Mouse (Mus musculus) Patski (cell line): ENCODE measurements around the gene Eif4enif1. TPM values are rescaled to one million over a fixed set of nuclear protein-coding genes. Genes with fewer than 3 reads are reported as not detected.
"Not testable (repeated sequence)": the region's sequence is repeated elsewhere in the genome, so short reads cannot be mapped to it uniquely, and the experiment has no call there.

Source experiments
- ATAC-seq: fragments of 100-300 bp; one replicate; pipeline ENCODE4 v1.8.0; 2021
- CTCF ChIA-PET: fragments of 350-600 bp; sonication (Branson Sonifier 250); formaldehyde crosslinking; loops from one replicate; lab custom pipeline; 2022; ENCODE audit warnings: inconsistent platforms; lab: Charles Lee
- POLR2A ChIA-PET: fragments of 350-600 bp; sonication (Branson Sonifier 250); formaldehyde crosslinking; loops from one replicate; lab custom pipeline; 2022; ENCODE audit warnings: antibody characterized with exemption, inconsistent platforms; lab: Charles Lee
- DNase-seq: peaks from one replicate; pipeline ENCODE4 v3.0.0-alpha.2; 2011; ENCODE audit warnings: low read depth, low spot score
- H3K27me3 ChIP-seq: fragments of 371-371 bp; one replicate; pipeline ENCODE4 v1.5.1; 2021
- in situ Hi-C: fragments of 300-500 bp; cut with MboI; formaldehyde crosslinking; loops from 3 replicates; pipeline ENCODE4 v1.11.1; 2018; ENCODE audit warnings: low pct_unique_long_range_greater_than_20kb, mixed read lengths
- polyA plus RNA-seq: library from polyadenylated mRNA; unstranded; gene quantifications from one replicate; pipeline ENCODE4 v1.2.3, GENCODE M21; 2021

The Eif4enif1 gene
- polyA plus RNA-seq, 1 experiment from 2014 or later, result 69.8 TPM

DNA sequence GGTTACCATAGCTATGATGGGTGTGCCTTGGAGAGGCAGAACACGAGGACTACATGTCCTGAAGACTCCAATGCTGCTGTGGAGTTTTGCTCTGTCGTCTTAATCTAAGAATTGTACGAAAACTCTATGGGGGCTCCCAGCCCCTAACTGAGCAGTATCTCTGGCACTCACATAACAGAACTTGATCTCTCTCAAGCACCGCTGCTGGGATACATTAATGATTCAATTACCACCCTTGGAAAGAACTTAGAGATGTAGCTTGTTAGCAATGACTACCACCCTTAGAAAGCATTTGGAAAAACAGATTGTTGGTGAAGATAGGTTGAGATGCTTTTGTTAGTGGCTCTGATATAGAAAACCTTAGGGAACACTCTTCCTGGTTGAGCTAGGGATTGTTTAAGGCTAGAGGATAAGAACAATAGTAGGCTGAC lies 34.6 kb upstream of the Eif4enif1 start:
- in situ Hi-C loops, H3K27me3 ChIP-seq, DNase-seq: not testable (repeated sequence)
- CTCF ChIA-PET, result interaction anchor here (15.6 to 33.7 kb wide), 4 partner anchors 4 to 26 kb away, joined by 999 to 2208 read pairs (median 1314); partner anchors contain the start of gene Sfi1
- ATAC-seq, result peak; percentile 9
- POLR2A ChIA-PET, result interaction anchor here (0.6 to 24.2 kb wide), 8 partner anchors 7 to 43 kb away, joined by 3 to 411 read pairs (median 14); partner anchors contain the start of gene Sfi1

DNA sequence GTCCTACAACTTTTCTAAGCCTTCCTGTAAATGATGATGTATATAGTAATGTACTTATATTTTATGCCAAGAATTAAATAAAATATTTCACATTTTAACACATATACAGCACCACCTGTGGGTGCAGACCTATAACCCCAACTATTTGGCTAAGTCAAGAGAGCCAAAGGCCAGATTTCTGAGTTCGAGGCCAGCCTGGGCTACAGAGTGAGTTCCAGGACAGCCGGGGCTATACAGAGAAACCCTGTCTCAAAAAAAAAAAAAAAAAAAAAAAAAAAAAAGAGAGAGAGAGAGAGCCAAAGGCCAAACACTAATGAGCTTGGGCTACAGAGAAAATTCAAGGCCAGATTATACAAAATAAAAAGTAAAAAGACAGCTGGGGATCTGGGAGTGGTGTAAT lies 33.1 kb upstream of the Eif4enif1 start:
- H3K27me3 ChIP-seq, in situ Hi-C loops, ATAC-seq, DNase-seq: not testable (repeated sequence)
- POLR2A ChIA-PET, result interaction anchor here (0.6 to 24.2 kb wide), 5 partner anchors 5 to 31 kb away, joined by 4 to 411 read pairs (median 207); partner anchors contain the start of gene Sfi1
- CTCF ChIA-PET, result interaction anchor here (0.7 to 33.7 kb wide), 5 partner anchors 3 to 80 kb away, joined by 3 to 2208 read pairs (median 999); partner anchors contain the start of gene Sfi1

DNA sequence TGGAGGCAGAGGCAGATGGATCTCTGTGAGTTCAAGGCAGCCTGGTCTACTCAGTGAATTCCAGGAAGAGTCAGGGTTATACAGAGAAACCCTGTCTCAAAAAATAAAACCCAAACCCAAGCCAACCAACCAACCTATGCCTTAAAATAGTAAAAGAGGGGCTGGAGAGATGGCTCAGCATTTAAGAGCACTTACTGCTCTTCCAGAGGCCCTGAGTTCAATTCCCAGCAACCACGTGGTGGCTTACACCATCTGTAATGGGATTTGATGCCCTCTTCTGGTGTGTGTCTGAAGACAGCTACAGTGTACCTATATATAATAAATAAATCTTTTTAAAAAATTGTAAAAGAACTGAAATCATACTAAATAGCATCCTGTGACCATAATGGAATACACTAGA lies 30.3 kb upstream of the Eif4enif1 start:
- DNase-seq, ATAC-seq: not testable (repeated sequence)

DNA sequence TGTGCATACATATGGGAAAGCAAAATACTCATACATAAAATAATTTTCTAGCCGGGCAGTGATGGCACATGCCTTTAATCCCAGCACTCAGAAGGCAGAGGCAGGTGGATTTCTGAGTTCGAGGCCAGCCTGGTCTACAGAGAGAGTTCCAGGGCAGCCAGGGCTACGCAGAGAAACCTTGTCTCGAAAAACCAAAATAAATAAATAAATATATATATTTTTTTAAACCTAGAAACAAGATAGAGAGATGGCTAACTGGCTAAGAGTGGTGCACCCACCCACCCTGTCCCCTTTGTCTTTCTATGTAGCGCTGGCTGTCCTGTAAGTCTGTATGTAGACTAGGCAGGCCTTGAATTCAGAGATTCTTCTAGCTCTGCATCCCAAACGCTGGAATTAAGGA lies 29.7 kb upstream of the Eif4enif1 start:
- CTCF ChIA-PET, result interaction anchor here (15.6 to 33.7 kb wide), 3 partner anchors 9 to 31 kb away, joined by 999 to 2208 read pairs (median 1630); partner anchors contain the start of gene Sfi1
- in situ Hi-C loops, ATAC-seq, H3K27me3 ChIP-seq, DNase-seq: not testable (repeated sequence)
- POLR2A ChIA-PET, result interaction anchor here (0.7 to 24.2 kb wide), 6 partner anchors 9 to 42 kb away, joined by 3 to 411 read pairs (median 4); partner anchors contain the start of gene Sfi1

More for the DNA sequence above, 30.3 kb upstream of the Eif4enif1 start:
- in situ Hi-C loops, H3K27me3 ChIP-seq: not testable (repeated sequence)
- ChIA-PET POLR2A (interaction anchor here (1.2 to 24.2 kb wide), 3 partner anchors 8 to 37 kb away, joined by 4 to 411 read pairs (median 207); partner anchors contain the start of gene Sfi1), CTCF (interaction anchor here (15.6 to 33.7 kb wide), 4 partner anchors 0 to 31 kb away, joined by 999 to 2208 read pairs (median 1314); partner anchors contain the start of gene Sfi1)

DNA sequence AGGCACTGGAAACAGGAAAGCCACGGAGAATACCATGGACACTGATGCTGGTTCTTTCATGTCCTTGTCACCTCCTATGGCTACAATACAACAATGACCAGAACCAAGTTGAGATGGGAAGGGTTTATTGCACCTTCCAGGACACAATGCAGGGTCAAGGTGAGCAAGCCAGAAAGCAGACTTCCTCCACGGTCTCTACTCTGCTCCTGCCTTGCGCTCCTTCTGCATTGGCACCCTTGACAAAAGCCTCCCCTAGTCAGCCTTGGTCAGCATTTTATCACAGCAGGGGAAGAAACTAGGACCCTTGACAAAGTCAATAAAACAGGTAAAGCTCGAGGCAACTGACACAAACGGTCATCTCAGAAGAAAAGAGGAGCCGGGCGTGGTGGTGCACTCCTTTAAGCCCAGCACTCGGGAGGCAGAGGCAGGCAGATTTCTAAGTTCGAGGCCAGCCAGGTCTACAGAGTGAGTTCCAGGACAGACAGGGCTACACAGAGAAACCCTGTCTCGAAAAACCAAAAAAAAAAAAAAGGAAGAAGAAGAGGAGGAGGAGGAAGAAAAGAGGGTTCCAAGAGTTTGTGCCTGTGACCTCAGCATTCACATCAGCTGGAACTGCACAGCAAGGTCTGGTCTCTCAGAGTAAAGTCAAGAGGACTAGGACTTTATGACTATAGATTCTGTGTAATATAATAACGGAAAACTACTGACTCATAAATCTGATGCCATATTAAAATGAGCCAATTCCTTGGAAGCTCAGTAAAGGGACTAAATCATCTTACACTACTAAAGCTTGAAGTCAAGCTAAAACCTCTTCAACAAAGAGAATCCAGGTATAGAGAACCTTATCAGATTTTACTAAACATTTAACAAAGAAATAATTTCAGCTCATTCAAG lies 28.5 kb upstream of the Eif4enif1 start:
- POLR2A ChIA-PET, result interaction anchor here (0.9 to 24.2 kb wide), 7 partner anchors 10 to 43 kb away, joined by 3 to 411 read pairs (median 4); partner anchors contain the start of gene Sfi1
- DNase-seq, in situ Hi-C loops, ATAC-seq, H3K27me3 ChIP-seq: not testable (repeated sequence)
- CTCF ChIA-PET, result interaction anchor here (15.6 to 33.7 kb wide), 3 partner anchors 10 to 33 kb away, joined by 999 to 2208 read pairs (median 1630); partner anchors contain the start of gene Sfi1

DNA sequence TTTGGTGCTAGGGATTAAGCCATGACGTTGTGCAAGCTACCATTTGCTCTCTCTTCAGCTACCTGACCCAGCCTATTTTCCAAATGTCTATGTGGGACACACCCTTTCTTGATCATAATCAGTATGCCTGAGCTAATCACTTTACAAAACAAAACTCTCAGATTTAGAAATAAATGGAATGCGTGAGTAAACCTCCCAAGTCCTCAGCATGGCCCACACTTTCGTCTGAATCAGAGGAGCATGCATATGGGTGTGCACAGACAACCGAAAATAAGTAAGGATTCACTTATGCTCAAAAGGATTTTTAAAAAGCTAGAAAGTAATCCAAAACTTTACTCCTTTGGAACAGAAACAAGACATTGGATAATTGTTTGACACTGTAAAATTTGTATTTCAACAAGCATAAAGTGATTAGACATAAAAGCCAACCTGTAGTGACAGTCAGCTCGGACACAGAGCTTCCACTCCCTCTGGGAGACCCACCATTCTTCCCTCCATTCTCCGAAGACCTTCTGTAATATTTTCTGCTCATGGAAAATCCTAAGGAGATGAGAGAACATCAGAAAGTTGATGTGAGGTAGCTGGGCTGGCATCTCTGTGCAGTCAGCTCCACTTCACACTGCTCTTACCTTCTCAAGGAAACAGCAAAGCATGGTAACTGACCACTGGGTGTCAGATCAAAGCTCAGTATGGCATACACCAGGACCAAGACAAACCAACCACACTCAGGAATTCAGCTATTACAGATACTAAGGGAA lies 23.0 kb upstream of the Eif4enif1 start:
- H3K27me3 ChIP-seq, ATAC-seq, DNase-seq, in situ Hi-C loops: not testable (repeated sequence)
- CTCF ChIA-PET, result interaction anchor here (1.1 to 33.7 kb wide), 4 partner anchors 12 to 135 kb away, joined by 3 to 2208 read pairs (median 1314); partner anchors contain the start of gene Sfi1
- POLR2A ChIA-PET, result interaction anchor here (0.9 to 24.2 kb wide), 4 partner anchors 11 to 42 kb away, joined by 3 to 411 read pairs (median 105); partner anchors contain the start of gene Sfi1

DNA sequence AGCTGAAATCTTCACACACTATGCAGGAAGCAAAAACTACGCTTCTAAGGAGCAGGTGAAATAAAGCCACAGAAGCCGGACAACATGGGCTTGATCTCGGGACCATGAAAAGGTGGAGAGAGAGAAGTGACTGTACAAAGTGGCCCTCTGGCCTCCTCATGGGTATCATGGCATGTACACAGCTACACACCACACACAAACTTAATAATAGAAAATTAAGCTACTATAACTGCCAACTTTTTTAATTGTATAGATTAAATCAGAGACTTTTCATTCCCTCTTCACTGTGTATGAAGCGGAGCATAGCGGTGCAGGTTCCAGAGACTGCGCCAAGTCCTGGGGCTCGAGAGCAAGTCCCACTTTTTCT lies 22.5 kb upstream of the Eif4enif1 start:
- DNase-seq, in situ Hi-C loops, ATAC-seq, H3K27me3 ChIP-seq: not testable (repeated sequence)
- POLR2A ChIA-PET, result interaction anchor here (0.9 to 24.2 kb wide), 4 partner anchors 11 to 42 kb away, joined by 3 to 411 read pairs (median 105); partner anchors contain the start of gene Sfi1
- CTCF ChIA-PET, result interaction anchor here (15.6 to 33.7 kb wide), 3 partner anchors 12 to 39 kb away, joined by 999 to 2208 read pairs (median 1630); partner anchors contain the start of gene Sfi1

DNA sequence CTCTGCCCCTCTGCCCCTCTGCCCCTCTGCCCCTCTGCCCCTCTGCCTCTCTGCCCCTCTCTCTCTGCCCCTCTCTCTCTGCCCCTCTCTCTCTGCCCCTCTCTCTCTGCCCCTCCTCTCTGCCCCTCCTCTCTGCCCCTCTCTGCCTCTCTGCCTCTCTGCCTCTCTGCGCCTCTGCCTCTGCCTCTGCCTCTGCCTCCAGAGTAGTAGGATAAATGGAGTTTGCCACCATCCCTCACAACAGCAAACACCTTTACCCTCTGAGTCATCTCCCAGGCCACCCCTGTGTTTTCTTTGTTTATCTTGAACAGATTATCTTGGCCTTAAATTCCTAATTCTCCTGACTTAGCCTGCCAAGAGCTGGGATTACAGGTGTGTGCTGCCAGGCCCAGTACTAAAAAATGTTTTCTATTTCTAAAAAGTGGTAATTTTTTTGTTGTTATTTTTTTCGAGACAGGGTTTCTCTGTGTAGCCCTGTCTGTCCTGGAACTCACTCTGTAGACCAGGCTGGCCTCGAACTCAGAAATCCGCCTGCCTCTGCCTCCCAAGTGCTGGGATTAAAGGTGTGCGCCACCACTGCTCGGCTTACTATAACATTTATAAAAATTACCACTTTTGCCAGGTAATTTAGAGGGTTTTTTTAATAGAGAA lies 21.6 kb upstream of the Eif4enif1 start:
- POLR2A ChIA-PET, result interaction anchor here (1.0 to 19.5 kb wide), 2 partner anchors 13 to 35 kb away, joined by 4 to 411 read pairs; no protein-coding TSS in a partner anchor
- DNase-seq, in situ Hi-C loops, H3K27me3 ChIP-seq, ATAC-seq: not testable (repeated sequence)
- CTCF ChIA-PET, result interaction anchor here (19.5 to 33.7 kb wide), 4 partner anchors 8 to 40 kb away, joined by 545 to 2208 read pairs (median 1919); partner anchors contain the start of gene Sfi1

DNA sequence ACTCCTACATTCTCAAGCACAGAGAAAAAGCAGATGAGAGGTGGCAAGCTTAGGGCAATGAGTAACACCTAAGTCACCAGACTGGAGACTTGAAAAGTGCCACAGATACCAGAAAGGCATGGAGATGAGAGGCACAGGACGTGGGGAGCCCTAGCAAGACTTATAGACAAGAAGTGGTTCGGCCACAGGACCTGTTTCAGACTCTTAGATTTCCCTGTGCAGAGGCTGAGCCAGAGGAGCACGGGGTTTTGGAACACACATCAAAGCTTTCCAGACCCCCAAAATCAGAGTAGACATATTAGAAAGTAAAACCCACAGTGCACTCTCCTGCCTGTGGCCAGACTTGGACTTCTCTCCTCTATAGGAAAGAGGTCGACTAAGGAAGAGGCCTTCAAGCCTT lies 20.9 kb upstream of the Eif4enif1 start:
- DNase-seq, H3K27me3 ChIP-seq, in situ Hi-C loops: not testable (repeated sequence)
- POLR2A ChIA-PET, result interaction anchor here (0.6 to 19.5 kb wide), 4 partner anchors 13 to 57 kb away, joined by 3 to 411 read pairs (median 4); no protein-coding TSS in a partner anchor
- CTCF ChIA-PET, result interaction anchor here (19.5 to 33.7 kb wide), 3 partner anchors 8 to 38 kb away, joined by 545 to 2208 read pairs (median 2208); partner anchors contain the start of gene Sfi1
- ATAC-seq, result peak; percentile 1

DNA sequence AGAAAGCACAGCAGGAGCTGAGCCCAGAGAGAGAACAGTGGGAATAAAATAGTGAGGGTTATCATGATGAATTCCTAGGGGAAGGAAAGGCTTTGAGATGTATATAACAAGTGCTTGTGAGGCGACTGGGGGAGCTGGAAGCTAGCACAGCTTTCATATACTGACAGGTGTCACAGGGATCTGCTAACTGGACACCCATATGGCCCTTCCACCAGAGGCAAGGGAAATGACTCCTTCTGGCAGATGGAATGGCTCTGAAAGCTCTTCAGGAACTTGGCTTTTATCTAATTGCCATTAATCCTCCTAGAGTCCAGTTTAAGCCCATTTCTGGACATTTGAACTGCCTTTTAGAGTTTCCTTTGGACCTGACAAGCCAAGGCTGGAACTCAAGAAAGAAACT lies 20.2 kb upstream of the Eif4enif1 start:
- in situ Hi-C loops, result not testable (repeated sequence)
- ChIA-PET CTCF (interaction anchor here (19.5 to 33.7 kb wide), 3 partner anchors 9 to 39 kb away, joined by 545 to 2208 read pairs (median 2208); partner anchors contain the start of gene Sfi1), POLR2A (interaction anchor here (0.6 to 19.5 kb wide), 6 partner anchors 10 to 57 kb away, joined by 3 to 411 read pairs (median 4); partner anchors contain the start of gene Sfi1)

DNA sequence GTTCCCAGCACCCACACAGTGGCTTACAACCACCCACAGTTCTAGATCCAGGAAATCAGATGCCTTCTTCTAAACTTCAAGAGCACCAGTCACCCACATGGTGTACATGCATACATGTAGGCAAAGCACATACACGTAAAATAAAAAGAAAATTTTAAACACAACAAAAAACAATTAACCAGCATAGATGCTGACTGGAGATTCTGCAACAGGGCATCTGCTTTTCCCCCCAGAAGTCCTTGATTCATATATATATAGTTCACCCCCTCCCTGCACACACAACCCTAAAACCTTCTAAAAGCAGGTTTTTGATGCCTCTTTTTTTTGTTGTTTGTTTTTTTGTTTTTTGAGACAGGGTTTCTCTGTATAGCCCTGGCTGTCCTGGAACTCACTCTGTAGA lies 19.5 kb upstream of the Eif4enif1 start:
- in situ Hi-C loops, H3K27me3 ChIP-seq, DNase-seq, ATAC-seq: not testable (repeated sequence)
- POLR2A ChIA-PET, result interaction anchor here (0.8 to 19.5 kb wide), 3 partner anchors 10 to 15 kb away, joined by 3 to 411 read pairs (median 17); partner anchors contain the start of gene Sfi1
- CTCF ChIA-PET, result interaction anchor here (19.5 to 33.7 kb wide), 3 partner anchors 9 to 40 kb away, joined by 545 to 2208 read pairs (median 2208); partner anchors contain the start of gene Sfi1

More for the DNA sequence above, 20.2 kb upstream of the Eif4enif1 start:
- not testable (repeated sequence) for DNase-seq, H3K27me3 ChIP-seq, ATAC-seq
